Mouse (Mus musculus) neural tube, embryonic 10.5 days (tissue): ENCODE data around the gene Olfr143.

Source experiments
- DNase-seq: peaks from one replicate; pipeline ENCODE4 v3.0.0-alpha.2; 2017; ENCODE audit warnings: low spot score; ENCODE audit errors: extremely low spot score

Gene Olfr143

DNA sequence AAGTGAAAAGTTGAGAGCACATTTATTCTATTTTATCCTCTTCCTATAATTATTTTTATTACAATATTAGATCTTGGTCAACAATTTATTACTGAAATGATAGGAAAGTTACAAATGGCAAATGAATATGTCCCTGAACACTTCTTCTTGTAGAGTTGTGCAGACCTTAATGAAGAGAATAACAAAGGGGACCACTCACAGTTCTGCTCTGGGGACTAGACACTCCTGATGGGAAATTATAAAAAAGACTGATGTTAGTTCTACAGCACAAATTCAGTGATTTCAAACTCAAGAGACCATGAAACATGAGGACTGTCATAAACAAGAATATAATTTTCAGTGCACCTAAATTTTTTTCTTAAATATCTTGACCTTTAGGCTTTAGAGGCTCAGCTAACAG lies at the start of gene Olfr143:
Olfr143 (plus strand) TSS at position 301 of the 400 bp plus-strand sequence.
- no peak for DNase-seq

GRCm38 (mm10) chr9:38208065-38208464 lies 44.5 kb upstream of the Olfr143 start, which contains the start of gene Olfr893:
TSS of gene Olfr893 (plus strand) at chr9:38208365.
- DNase-seq = no peak

GRCm38 (mm10) chr9:38217755-38218154 lies 34.8 kb upstream of the Olfr143 start, which contains the start of gene Olfr894:
TSS of gene Olfr894 (plus strand) at chr9:38218055.
- DNase-seq = no peak

DNA sequence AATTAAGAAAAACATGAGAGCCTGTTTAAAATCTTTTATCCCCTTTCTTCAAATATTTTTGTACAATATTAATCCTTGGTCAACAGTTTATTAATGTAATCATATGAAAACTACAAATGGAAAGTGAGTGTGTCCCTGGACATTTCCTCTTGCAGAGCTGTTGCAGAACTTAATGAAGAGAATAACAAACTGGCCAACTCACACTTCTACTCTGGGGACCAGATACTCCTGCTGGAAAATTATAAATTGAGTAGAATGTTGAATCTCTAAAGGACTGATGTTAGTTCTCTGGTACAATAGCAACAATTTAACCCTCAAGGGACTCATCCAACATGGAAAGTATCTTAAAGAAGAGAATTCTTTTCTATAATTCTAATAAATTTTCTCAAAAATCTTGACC lies 15.0 kb downstream of the Olfr143 start, which contains the start of gene Olfr895:
Olfr895 (plus strand) TSS at position 301 of the 400 bp plus-strand sequence.
- DNase-seq = no peak

GRCm38 (mm10) chr9:38290807-38291206 lies 38.2 kb downstream of the Olfr143 start, which contains the start of gene Olfr896-ps1:
TSS of gene Olfr896-ps1 (plus strand) at chr9:38291107.
- DNase-seq = no peak
